Mouse (Mus musculus) lung, postnatal 4 days (tissue): ENCODE results near the gene Sirt3.
A peak's percentile ranks its signal among the peaks of the same experiment; 100 is the strongest.

ENCODE experiments used
- DNase-seq, 2 experiments: peaks; one replicate each; pipeline ENCODE4 v3.0.0; 2021

The Sirt3 gene

GRCm38 (mm10) chr7:140847755-140848580 is 34.1 kb downstream of the Sirt3 start, which contains the start of gene Odf3:
TSS of gene Odf3 (plus strand) at chr7:140847805.
- DNase-seq = peak; percentile 44 to 55

- DNase-seq = no peak
Measured at GRCm38 (mm10) chr7:140846676-140847075, 35.4 kb downstream of the Sirt3 start.

GRCm38 (mm10) chr7:140845683-140846082 is 36.4 kb downstream of the Sirt3 start:
- no peak for DNase-seq

- DNase-seq = peak; percentile 90 to 93
Measured at GRCm38 (mm10) chr7:140844905-140845665, 37.0 kb downstream of the Sirt3 start, which contains the start of gene Scgb1c1. TSS of gene Scgb1c1 (plus strand) at chr7:140845547.

GRCm38 (mm10) chr7:140843806-140844205 is 38.3 kb downstream of the Sirt3 start:
- no peak for DNase-seq

GRCm38 (mm10) chr7:140840750-140841735 is 41.1 kb downstream of the Sirt3 start:
- no peak for DNase-seq

GRCm38 (mm10) chr7:140839556-140839955 is 42.6 kb downstream of the Sirt3 start:
- DNase-seq = peak in 1 of 2 experiments; percentile 2

GRCm38 (mm10) chr7:140836243-140837115 is 45.6 kb downstream of the Sirt3 start:
- peak in 1 of 2 experiments; percentile 2 for DNase-seq

- no peak for DNase-seq
Measured at GRCm38 (mm10) chr7:140835758-140836087, 46.4 kb downstream of the Sirt3 start.

GRCm38 (mm10) chr7:140834968-140835757 is 46.9 kb downstream of the Sirt3 start, which contains the start of gene Urah:
TSS of gene Urah (plus strand) at chr7:140835018.
- peak; percentile 36 to 68 for DNase-seq

- peak in 1 of 2 experiments; percentile 2 for DNase-seq
Measured at GRCm38 (mm10) chr7:140833341-140833740, 48.8 kb downstream of the Sirt3 start.

GRCm38 (mm10) chr7:140831447-140831846 is 50.7 kb downstream of the Sirt3 start:
- peak in 1 of 2 experiments; percentile 2 for DNase-seq

GRCm38 (mm10) chr7:140828171-140828881 is 53.8 kb downstream of the Sirt3 start:
- DNase-seq = peak in 1 of 2 experiments; percentile 13

- no peak for DNase-seq
Measured at GRCm38 (mm10) chr7:140822731-140823130, 59.4 kb downstream of the Sirt3 start.

GRCm38 (mm10) chr7:140821653-140822329 is 60.3 kb downstream of the Sirt3 start, which contains the start of gene Zfp941:
TSS of gene Zfp941 (minus strand) at chr7:140822178.
- peak in 1 of 2 experiments; percentile 21 for DNase-seq

GRCm38 (mm10) chr7:140821305-140821652 is 60.8 kb downstream of the Sirt3 start:
- DNase-seq = no peak

GRCm38 (mm10) chr7:140820173-140820572 is 61.9 kb downstream of the Sirt3 start:
- DNase-seq = no peak
